Mouse (Mus musculus) small intestine, adult 2 months (tissue): ENCODE data around the gene Tnr. TPM values are rescaled to one million over a fixed set of nuclear protein-coding genes. Genes with fewer than 3 reads are reported as not detected.

Experiments used
- H3K27ac ChIP-seq: fragments of 200-500 bp; 2 replicates; pipeline ENCODE4 v1.5.1; 2012; ENCODE audit warnings: low read depth, low read length, control low read depth, inconsistent platforms; ENCODE audit not compliant: insufficient read depth
- H3K27me3 ChIP-seq: fragments of 200-500 bp; 2 replicates; pipeline ENCODE4 v1.6.1; 2012; ENCODE audit warnings: mild to moderate bottlenecking, moderate library complexity, low read length, inconsistent platforms; ENCODE audit not compliant: control insufficient read depth, insufficient read depth
- H3K36me3 ChIP-seq: fragments of 200-500 bp; 2 replicates; pipeline ENCODE4 v1.6.1; 2012; ENCODE audit warnings: mild to moderate bottlenecking, low read length, control low read depth, inconsistent platforms; ENCODE audit not compliant: control insufficient read depth, insufficient read depth
- H3K4me1 ChIP-seq: fragments of 200-500 bp; 2 replicates; pipeline ENCODE4 v1.6.1; 2012; ENCODE audit warnings: low read length, inconsistent platforms, mixed read lengths; ENCODE audit not compliant: control insufficient read depth, insufficient read depth, insufficient read length
- H3K4me3 ChIP-seq: fragments of 200-500 bp; 2 replicates; pipeline ENCODE4 v1.5.1; 2012; ENCODE audit warnings: low read depth, mild to moderate bottlenecking, control low read depth, inconsistent platforms, low read length, moderate library complexity
- CTCF ChIP-seq: fragments of 200-500 bp; IDR thresholded peaks from 2 replicates; pipeline ENCODE4 v1.5.1; 2012; ENCODE audit warnings: low read depth, mild to moderate bottlenecking, control low read depth, inconsistent platforms, low read length, moderate library complexity, mixed read lengths; ENCODE audit not compliant: insufficient replicate concordance, insufficient read length; ENCODE audit errors: extremely low read depth
- POLR2A ChIP-seq: fragments of 200-500 bp; IDR thresholded peaks from 2 replicates; pipeline ENCODE4 v1.6.1; 2012; ENCODE audit warnings: low read depth, mild to moderate bottlenecking, control low read depth, inconsistent platforms, low read length, moderate library complexity
- WGBS: fragments of 180-500 bp; shearing (Covaris S2); methylation state at CpG from one replicate; pipeline ENCODE4 v1.1.7; 2018; 5-methylcytosine and 5-hydroxymethylcytosine counted together
- polyA plus RNA-seq: library from polyadenylated mRNA; depleted of rRNA; stranded (reverse); fragments of >200 nt; gene quantifications from 2 replicates; pipeline ENCODE4 v1.2.3, GENCODE M21; 2012

Tnr gene
- polyA plus RNA-seq, 1 experiment = 0.10 TPM

- TF ChIP-seq POLR2A = no peak
- TF ChIP-seq CTCF = no peak
- no peaks in the 10 kb centered on the region for H3K27me3 ChIP-seq
- H3K4me1 ChIP-seq = no peaks in the 10 kb centered on the region
- WGBS = 74% methylated on average over 5 of the region's 5 CpGs
- no peak overlapping the region for H3K27ac ChIP-seq
- H3K4me3 ChIP-seq = no peak overlapping the region
- no peaks in the 10 kb centered on the region for H3K36me3 ChIP-seq
These were observed 106.4 kb downstream of the Tnr start for GRCm38 (mm10) chr1:159629822-159630589.

GRCm38 (mm10) chr1:159632558-159632957, 109.0 kb downstream of the Tnr start:
- Histone ChIP-seq H3K4me1 (no peaks in the 10 kb centered on the region), H3K27me3 (no peaks in the 10 kb centered on the region), H3K36me3 (no peaks in the 10 kb centered on the region), H3K27ac (no peak overlapping the region), H3K4me3 (no peak overlapping the region)
- 51% methylated on average over 3 of the region's 3 CpGs for WGBS
- no peak for TF ChIP-seq CTCF
- TF ChIP-seq POLR2A = no peak

GRCm38 (mm10) chr1:159639408-159639807, 115.8 kb downstream of the Tnr start:
- Histone ChIP-seq H3K27ac (no peak overlapping the region), H3K36me3 (no peaks in the 10 kb centered on the region), H3K4me1 (no peaks in the 10 kb centered on the region), H3K4me3 (no peak overlapping the region), H3K27me3 (no peaks in the 10 kb centered on the region)
- WGBS = 89% methylated on average over 4 of the region's 4 CpGs
- TF ChIP-seq CTCF (no peak), POLR2A (no peak)

DNA sequence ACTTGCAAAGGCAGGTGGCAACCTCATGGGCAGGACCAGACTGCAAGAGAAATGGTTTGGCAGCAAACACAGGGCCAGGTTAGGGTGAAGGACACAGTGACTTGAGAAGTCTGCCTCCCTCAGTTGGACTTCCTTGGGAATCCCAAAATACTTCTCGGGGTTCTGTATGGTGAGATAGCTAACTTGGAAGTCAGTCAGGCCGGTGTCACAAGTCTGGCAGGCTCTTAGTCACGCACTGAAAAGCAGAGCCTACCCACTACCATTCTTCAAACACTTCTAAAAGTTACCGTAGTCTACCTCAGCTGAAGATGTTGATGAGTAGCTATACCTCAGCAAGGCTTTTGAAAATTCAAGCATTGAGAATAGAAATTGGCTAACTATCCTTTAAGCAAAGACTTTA, 122.2 kb downstream of the Tnr start:
- 83% methylated on average over 4 of the region's 4 CpGs for WGBS
- Histone ChIP-seq H3K27ac (no peak overlapping the region), H3K4me1 (no peaks in the 10 kb centered on the region), H3K36me3 (no peaks in the 10 kb centered on the region), H3K27me3 (no peaks in the 10 kb centered on the region), H3K4me3 (no peak overlapping the region)
- TF ChIP-seq CTCF = no peak
- no peak for TF ChIP-seq POLR2A

DNA sequence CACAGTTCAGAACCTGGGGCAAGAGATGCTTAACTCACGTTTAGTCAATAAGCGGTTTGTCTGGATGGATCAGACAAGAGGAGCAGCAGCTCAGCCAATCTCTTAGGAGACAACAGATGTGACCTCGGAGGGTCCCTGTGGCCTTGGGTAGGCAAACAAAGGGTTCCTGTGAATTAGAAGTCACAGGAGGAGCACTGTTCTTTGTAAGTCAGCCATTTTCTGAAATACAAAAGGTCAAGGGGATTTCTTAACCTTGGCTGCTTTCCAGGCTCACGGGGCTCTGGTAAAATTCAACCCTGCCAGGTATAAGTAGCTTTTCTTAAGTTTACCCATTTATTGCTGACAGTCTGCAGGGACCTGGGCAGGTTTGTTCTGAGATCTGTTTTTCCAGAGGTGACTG, 126.9 kb downstream of the Tnr start:
- Histone ChIP-seq H3K36me3 (no peaks in the 10 kb centered on the region), H3K4me3 (no peak overlapping the region), H3K27me3 (no peaks in the 10 kb centered on the region), H3K4me1 (no peaks in the 10 kb centered on the region), H3K27ac (no peak overlapping the region)
- no peak for TF ChIP-seq POLR2A
- no peak for TF ChIP-seq CTCF
- 28% methylated on average over 4 of the region's 4 CpGs for WGBS

DNA sequence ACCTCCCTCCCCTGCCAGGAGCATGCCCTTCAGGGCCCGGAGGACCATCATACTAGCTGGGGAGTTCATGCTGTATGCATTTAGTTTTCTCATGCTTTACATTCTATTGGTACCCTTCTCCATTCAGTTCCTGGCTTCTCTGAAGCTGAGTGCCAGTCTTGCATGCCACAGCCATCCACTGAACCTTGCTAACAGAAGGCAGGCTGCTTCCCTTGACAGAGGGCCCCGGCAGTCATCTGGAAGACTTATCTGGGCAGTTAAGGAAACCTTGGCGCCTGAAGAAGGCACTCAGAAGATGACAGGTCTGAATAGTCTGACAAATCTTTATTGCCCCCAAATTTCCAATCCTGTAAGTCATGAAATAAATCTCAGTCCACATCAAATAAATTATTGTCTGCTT, 131.7 kb downstream of the Tnr start:
- Histone ChIP-seq H3K4me3 (no peak overlapping the region), H3K4me1 (no peaks in the 10 kb centered on the region), H3K36me3 (no peaks in the 10 kb centered on the region), H3K27ac (no peak overlapping the region), H3K27me3 (no peaks in the 10 kb centered on the region)
- 77% methylated on average over 3 of the region's 3 CpGs for WGBS
- no peak for TF ChIP-seq CTCF
- TF ChIP-seq POLR2A = no peak

GRCm38 (mm10) chr1:159657856-159658542, 134.4 kb downstream of the Tnr start:
- 58% methylated on average over 11 of the region's 11 CpGs for WGBS
- H3K27ac ChIP-seq = no peak overlapping the region
- H3K4me3 ChIP-seq = no peak overlapping the region
- H3K4me1 ChIP-seq = no peaks in the 10 kb centered on the region
- no peaks in the 10 kb centered on the region for H3K36me3 ChIP-seq
- no peaks in the 10 kb centered on the region for H3K27me3 ChIP-seq
- TF ChIP-seq POLR2A = no peak
- TF ChIP-seq CTCF = no peak
